Mouse (Mus musculus): ENCODE measurements around the gene Ap5z1. TPM values are rescaled to one million over a fixed set of nuclear protein-coding genes. Genes with fewer than 3 reads are reported as not detected.
A peak's percentile ranks its signal among the peaks of the same experiment; 100 is the strongest.

The Ap5z1 gene
- total RNA-seq, 2 experiments from 2014 or later: 18.3 to 19.1 TPM

GRCm38 (mm10) chr5:142463011-142463410 lies 733 bp upstream of the Ap5z1 start:
- no peak for DNase-seq (ENCODE audit: low spot score in 2 of 2)

GRCm38 (mm10) chr5:142468375-142468774 lies 4.6 kb downstream of the Ap5z1 start:
- DNase-seq (ENCODE audit: low spot score in 2 of 2): no peak

DNA sequence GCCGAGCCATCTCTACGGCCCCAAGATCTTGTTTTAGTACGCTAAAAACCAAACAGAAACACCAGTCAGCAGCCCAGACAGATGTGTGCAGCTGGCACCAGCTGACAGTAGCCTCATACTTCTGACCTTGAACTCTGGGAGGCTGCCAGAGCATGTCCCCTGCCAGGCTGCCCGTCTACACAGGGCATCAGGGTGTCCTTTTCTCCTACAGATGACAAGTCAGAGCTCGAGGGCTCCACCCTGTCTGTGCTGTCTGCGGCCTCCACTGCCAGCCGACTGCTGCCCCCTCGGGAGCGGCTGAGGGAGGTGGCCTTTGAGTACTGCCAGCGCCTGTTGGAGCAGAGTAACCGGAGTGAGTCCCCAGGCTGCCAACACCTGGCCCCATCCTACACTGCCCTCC lies 6.1 kb downstream of the Ap5z1 start:
- no peak for DNase-seq (ENCODE audit: low spot score in 2 of 2)

DNA sequence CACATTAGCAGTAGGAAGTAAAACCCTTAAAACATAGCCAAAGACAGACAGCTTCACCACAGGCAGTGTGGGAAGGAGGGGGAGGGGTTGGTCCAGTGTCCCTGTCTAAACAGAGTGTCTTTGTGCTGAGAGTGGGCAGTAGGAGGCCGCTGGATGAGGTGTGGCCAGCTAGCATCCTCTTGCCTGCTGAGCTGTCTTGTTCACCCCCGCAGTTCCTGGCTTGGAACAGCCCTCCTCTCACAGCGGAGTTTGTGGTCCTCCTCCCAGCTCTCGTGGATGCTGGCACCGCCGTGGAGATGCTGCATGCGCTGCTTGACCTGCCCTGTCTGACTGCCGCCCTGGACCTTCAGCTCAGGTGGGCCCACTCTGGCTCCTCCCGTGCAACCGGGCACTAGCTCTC lies 10.0 kb downstream of the Ap5z1 start:
- no peak for DNase-seq (ENCODE audit: low spot score in 2 of 2)

- no peak for DNase-seq (ENCODE audit: low spot score in 2 of 2)
Observed at GRCm38 (mm10) chr5:142475669-142476068, 11.9 kb downstream of the Ap5z1 start.

DNA sequence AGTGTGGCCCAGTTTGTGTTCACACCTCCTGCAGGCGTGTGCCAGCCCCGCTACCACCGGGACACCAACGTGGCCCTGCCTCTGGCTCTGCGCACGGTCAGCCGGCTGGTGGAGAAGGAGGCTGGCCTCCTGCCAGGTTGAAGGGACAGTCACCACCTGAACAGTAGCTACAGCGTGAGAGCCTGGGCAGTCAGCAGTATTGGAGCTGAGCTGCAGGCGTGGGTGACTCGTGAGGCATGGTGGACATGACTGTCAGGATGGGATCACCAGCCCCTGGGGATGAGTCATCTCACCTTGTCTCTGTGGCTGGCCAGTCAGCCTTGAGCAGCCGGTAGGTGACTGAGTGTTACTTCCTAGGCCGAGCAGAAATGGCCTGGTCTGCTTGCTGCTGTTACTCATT lies 13.6 kb downstream of the Ap5z1 start:
- DNase-seq (ENCODE audit: low spot score in 2 of 2): no peak

DNA sequence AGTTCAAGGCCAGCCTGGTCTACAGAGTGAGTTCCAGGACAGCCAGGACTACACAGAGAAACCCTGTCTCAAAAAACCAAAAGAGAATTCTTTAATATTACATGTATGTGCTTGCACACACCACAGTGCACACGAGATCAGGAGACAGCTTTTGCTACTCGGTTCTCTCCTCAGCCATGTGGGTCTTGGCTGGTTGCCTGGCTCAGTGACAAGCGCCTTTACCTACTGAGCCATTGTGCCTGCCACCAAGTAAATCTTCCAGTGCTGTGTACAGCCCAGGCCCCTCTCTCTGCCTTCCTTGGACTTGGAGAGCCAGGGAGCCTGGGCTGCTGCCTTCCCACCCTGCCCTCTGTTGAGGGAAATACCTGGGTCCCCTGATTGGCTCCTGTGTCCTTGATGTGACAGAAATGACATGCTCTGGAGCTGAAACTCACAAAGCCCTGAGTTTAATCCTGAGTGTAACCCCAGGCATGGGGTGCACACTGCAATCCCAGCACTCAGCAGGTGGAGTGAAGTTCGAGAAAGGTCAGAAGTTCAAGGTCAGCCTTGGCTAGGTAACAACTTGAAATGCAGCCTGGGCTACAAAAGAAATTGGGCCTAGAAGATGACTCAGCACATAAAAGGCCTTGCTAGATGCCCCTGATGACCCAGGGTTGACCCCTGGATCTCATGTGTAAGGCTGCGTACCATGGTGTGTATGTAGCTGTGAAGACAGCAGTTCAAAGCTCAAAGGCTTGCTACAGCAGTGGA lies 14.3 kb downstream of the Ap5z1 start:
- DNase-seq (ENCODE audit: low spot score in 2 of 2): no peak

- peak; percentile 83 to 88 for DNase-seq (ENCODE audit: low spot score in 2 of 2)
Observed at GRCm38 (mm10) chr5:142478829-142479435, 15.2 kb downstream of the Ap5z1 start.

- no peak for DNase-seq (ENCODE audit: low spot score in 2 of 2)
Observed at GRCm38 (mm10) chr5:142482512-142482911, 18.8 kb downstream of the Ap5z1 start.

DNA sequence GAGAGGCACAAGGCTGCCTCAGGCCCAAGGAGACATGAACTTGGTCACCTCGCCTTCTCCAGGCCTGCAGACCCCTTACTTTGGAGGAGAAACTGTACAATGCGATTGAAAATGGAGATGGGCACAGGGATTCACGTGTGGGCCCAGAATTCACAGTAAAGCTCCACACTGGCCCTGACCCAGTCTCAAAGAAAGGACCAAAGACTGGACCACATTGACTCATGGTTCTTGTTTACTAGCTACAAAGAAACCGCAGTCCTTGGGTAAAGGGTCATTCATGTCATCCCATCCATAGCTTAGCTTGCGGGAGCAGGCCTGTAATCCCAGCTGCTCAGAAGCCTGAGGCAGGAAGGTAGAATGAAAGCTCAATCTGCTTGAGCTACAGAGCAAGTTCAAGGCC lies 19.8 kb downstream of the Ap5z1 start:
- no peak for DNase-seq (ENCODE audit: low spot score in 2 of 2)

GRCm38 (mm10) chr5:142486654-142487053 lies 22.9 kb downstream of the Ap5z1 start:
- DNase-seq (ENCODE audit: low spot score in 2 of 2): no peak

DNA sequence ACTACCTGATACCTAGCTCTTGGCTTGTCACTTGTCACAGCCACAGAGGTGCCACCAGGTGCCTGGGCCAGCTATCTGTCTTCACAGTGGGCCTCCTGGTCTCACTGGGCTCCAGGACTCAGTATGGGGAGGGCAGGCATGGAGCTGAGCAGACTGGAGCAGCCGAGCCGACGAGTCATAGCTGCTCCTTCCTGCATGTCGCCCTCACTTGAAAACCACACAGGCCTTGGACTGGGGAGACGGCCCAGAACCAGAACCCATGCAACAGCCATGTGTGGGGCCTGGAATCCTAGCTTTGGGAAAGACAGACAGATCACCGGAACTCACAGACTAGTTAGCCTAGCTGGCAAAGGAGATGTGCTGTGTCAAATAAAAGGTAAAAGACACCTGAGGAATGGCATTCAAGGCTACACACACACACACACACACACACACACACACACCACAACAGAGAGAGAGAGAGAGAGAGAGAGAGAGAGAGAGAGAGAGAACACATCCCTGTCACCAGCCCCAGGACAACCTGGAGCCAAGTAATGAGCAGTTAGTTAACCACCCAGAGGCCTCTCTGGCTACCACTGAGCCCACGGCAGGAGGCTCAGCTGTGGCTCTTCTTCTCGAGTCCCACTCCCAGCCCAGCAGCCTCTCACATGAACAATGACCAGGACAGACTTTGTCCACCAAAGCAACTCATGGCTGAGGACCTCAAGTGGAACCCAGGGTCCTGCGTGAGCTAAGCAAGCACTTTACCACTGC lies 26.4 kb downstream of the Ap5z1 start:
- no peak for DNase-seq (ENCODE audit: low spot score in 2 of 2)

DNA sequence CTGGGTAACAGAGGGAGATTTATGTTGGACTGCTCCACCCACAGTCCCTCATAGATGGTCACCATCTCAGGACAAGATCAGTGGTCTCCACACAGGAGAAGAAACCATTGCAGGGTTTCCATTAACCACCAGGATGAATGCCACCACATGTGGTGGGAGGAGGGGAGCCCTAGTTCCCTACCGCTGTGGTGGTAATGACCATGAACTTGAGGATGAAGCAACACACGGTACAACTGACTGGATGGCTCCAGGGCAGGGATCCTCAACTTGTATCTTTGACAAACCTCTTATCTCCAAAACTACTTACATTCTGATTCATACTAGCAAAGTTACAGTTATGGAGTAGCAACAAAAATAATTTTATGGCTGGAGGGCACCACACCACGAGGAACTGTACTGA lies 29.6 kb downstream of the Ap5z1 start:
- DNase-seq (ENCODE audit: low spot score in 2 of 2): no peak

DNA sequence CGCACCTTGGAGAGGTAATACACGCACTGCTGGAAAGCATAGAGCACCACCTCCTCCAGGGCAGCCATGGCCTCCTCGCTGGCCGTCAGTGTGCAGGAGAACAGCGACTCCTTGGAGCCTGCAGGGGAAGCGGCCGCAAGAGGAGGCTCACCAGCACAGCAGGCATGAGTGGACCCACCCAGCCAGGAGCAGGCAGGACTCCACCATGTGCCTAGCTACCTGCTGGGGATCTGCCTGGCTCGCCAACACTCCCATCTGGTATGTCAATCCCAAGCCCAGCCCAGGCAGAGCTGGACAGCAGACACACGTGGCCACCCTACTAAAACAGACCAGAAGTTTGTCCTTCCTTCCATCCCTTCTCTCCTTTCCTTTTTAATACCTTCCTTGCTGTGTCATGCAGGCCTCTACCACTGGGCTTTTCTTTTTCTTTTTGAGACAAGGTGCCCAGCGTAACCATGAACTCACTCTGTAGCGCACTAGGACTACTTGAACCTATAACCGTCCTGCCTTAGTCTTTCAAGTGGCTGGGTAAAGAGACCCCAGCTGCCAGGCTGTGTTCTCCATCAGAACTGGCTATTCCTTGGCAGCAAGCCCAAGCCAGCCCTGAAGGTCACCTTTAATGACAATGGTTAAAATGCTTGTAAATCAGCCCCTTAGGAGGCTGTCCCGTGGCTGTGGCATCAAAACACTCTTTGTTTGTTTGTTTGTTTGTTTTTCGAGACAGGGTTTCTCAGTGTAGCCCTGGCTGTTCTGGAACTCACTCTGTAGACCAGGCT lies 31.8 kb downstream of the Ap5z1 start:
- DNase-seq (ENCODE audit: low spot score in 2 of 2): no peak

- DNase-seq (ENCODE audit: low spot score in 2 of 2): peak; percentile 35 to 51
Observed at GRCm38 (mm10) chr5:142498964-142499363, 35.2 kb downstream of the Ap5z1 start.

DNA sequence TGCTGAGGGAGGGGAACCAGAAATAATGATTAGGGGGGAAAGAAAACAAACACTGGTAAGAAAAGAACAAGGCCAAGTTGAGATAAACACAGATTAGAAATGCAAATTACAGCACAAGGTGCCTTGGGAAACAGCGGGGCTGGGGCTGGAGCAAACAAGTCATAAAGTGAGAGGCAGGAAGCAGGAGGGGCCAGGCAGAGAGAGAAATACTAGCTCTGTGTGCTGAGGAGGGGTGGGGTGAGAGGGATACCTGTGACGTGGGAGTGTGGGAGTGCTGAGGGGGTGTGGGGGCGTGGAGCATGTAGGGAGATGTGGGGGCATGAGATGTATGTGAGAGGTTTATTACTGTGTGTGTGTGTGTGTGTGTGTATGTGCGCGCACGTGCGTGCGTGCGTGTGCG lies 37.2 kb downstream of the Ap5z1 start:
- DNase-seq (ENCODE audit: low spot score in 2 of 2): no peak

DNA sequence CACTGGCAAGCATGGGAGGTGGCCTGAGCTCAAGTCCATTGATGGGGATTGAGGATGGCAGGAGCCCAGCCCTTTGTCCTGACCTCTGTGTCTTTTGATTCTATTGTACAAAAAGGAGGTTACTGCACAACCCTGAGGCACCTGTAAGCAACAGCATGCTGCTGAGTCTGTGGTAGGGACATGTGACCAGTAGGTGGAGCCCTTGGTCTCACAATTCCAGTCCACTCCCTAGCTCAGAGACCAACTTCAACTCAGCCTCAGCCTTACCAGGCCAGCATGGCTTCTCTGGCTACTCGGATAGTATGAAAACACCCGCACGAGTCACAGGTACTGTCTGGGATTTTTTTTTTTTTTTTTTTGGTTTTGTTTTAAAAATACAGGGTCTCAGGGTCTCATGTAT lies 38.7 kb downstream of the Ap5z1 start:
- peak; percentile 79 to 90 for DNase-seq (ENCODE audit: low spot score in 2 of 2)

GRCm38 (mm10) chr5:142504175-142504574 lies 40.4 kb downstream of the Ap5z1 start:
- DNase-seq (ENCODE audit: low spot score in 2 of 2): no peak

GRCm38 (mm10) chr5:142505695-142506423 lies 42.1 kb downstream of the Ap5z1 start:
- DNase-seq (ENCODE audit: low spot score in 2 of 2): no peak

DNA sequence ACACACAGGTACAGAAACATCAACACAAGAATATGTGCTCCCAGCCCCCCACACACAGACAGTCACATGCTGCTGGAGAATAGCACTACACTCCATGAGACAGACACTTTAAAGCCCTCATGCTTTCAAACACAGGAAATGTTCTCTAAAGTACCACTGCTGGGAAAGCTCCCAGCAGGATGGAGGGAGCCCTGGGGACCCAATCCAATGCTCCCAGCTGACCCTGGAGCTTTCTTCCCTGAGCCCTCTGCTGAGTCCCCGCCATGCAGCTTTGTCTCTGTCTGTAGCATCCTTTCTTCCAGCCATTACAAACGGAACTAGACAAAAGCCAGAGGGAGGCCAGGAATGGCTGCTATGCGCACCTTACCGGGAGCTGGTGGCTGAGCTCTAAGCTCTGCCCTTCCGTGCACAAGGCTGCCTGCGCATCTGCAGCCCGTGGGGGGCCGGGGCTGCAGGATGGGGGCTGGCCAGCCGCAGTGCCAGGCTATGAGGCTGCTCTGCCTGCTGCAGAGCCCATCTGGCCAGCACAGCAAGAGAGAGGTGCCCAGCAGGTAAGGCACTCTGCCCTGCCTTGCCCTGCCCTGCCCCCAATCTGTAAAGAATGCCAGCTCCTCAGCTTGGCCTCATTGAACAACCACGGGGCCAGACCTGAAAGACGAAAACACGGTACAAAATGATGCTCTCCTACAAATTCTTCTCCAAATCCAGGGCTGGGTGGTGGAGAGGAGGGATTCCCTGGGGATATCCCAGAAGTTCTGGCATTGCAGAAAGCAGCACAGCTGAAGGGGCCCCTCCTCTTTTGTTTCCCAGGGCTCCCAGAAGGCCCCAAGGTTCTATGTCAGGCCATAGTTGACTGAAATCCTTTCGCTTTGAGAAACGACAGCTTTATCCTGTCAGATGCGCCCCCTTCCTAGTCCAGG lies 45.7 kb downstream of the Ap5z1 start:
- no peak for DNase-seq (ENCODE audit: low spot score in 2 of 2)

All from layer of hippocampus, postnatal 14 days (tissue).